Comparison of ENCODE assay signal across 28 mouse cellular contexts in genomic region chr4:44906399-44906798, GRCm38 (mm10).
DNase-seq lines count a peak whose midpoint lies in the region; ATAC-seq and TF ChIP-seq lines count a peak whose summit lies in the region.
"Had no signal": no experiment of that assay in that cellular context is flagged by ENCODE, and none has a peak within 500 bp of the region (broad histone marks: within the 10 kb centered on the region; RNA-seq: fewer than 3 reads in every experiment).

No protein-coding gene starts in this region.

- peak; percentile 37 for DNase-seq in forebrain, embryonic 14.5 days (ENCODE audit: low spot score)
- no peak for DNase-seq in midbrain, embryonic 10.5 days (ENCODE audit: low spot score)
- no peak for DNase-seq in midbrain, postnatal 0 days (ENCODE audit: low spot score)
- peak; percentile 47 to 48 for DNase-seq in B cell, adult 2 months
- DNase-seq in brain, adult 2 months (ENCODE audit: low read depth, low spot score): peak; percentile 27
- DNase-seq in testis, postnatal 10 days (ENCODE audit: low spot score): no peak
- DNase-seq: adrenal gland, postnatal 25 days; gastrocnemius, postnatal 25 days; heart, adult 11 months; kidney, adult 8-10 months; liver; lung, adult 2 months; right cerebral cortex, postnatal 25 days; thymus, adult 2 months; thymus, postnatal 36 days had no signal

- peak; percentile 56; the same call in 1 of the 2 replicates for ATAC-seq in forebrain, embryonic 14.5 days
- ATAC-seq in forebrain, embryonic 12.5 days (ENCODE audit: low FRiP score): no peak
- no peak for ATAC-seq in midbrain, postnatal 0 days (ENCODE audit: low FRiP score)
- ATAC-seq in monocyte, adult 5-6 weeks (replicated peaks; ENCODE audit: insufficient number of reproducible peaks, low FRiP score, low TSS enrichment, poor library complexity, severe bottlenecking): no peak
- ATAC-seq: intestine, embryonic 16.5 days had no signal

- WGBS in forebrain, embryonic 14.5 days: 18% methylated on average over 4 of the region's 4 CpGs
- WGBS in forebrain, embryonic 12.5 days: 48% methylated on average over 4 of the region's 4 CpGs
- WGBS in midbrain, embryonic 10.5 days: 67% methylated on average over 4 of the region's 4 CpGs
- WGBS in midbrain, postnatal 0 days: 52% methylated on average over 4 of the region's 4 CpGs

- no peak overlapping the region for H3K9ac ChIP-seq in forebrain, embryonic 14.5 days (ENCODE audit: low read length)
- H3K9ac ChIP-seq in forebrain, embryonic 12.5 days: no peak overlapping the region
- H3K9ac ChIP-seq in midbrain, postnatal 0 days (replicated peaks; ENCODE audit: low read length, poor library complexity, severe bottlenecking): no peak overlapping the region
- H3K9ac ChIP-seq: forebrain, embryonic 15.5 days; heart, embryonic 15.5 days; liver, embryonic 14.5 days; neural tube, embryonic 12.5 days had no signal

- no peaks in the 10 kb centered on the region for H3K9me3 ChIP-seq in forebrain, embryonic 14.5 days (replicated peaks; ENCODE audit: control insufficient read depth, low read length)
- H3K9me3 ChIP-seq in forebrain, embryonic 12.5 days: no peaks in the 10 kb centered on the region
- no peaks in the 10 kb centered on the region for H3K9me3 ChIP-seq in midbrain, embryonic 10.5 days (replicated peaks)
- H3K9me3 ChIP-seq in midbrain, postnatal 0 days (ENCODE audit: low read length): no peaks in the 10 kb centered on the region
- H3K9me3 ChIP-seq: forebrain, embryonic 15.5 days; heart, embryonic 10.5 days; heart, embryonic 15.5 days; neural tube, embryonic 12.5 days had no signal

- H3K4me3 ChIP-seq in forebrain, embryonic 14.5 days (ENCODE audit: low read depth, low read length): no peak overlapping the region
- no peak overlapping the region for H3K4me3 ChIP-seq in forebrain, embryonic 12.5 days (replicated peaks)
- H3K4me3 ChIP-seq in midbrain, embryonic 10.5 days: no peak overlapping the region
- no peak overlapping the region for H3K4me3 ChIP-seq in midbrain, postnatal 0 days (ENCODE audit: low read depth, low read length)
- H3K4me3 ChIP-seq: erythroblast, embryonic 14.5 days; forebrain, embryonic 15.5 days; heart, embryonic 10.5 days; heart, embryonic 15.5 days; myocyte; neural tube, embryonic 12.5 days had no signal

- H3K36me3 ChIP-seq in forebrain, embryonic 14.5 days (ENCODE audit: control insufficient read depth, insufficient read depth, low read length): no peaks in the 10 kb centered on the region
- no peaks in the 10 kb centered on the region for H3K36me3 ChIP-seq in forebrain, embryonic 12.5 days (replicated peaks)
- no peaks in the 10 kb centered on the region for H3K36me3 ChIP-seq in midbrain, embryonic 10.5 days
- H3K36me3 ChIP-seq in midbrain, postnatal 0 days (ENCODE audit: insufficient read depth, low read length): no peaks in the 10 kb centered on the region
- H3K36me3 ChIP-seq: forebrain, embryonic 15.5 days; heart, embryonic 10.5 days; heart, embryonic 15.5 days; neural tube, embryonic 12.5 days had no signal

- peak overlapping the region; percentile 70 for H3K27ac ChIP-seq in forebrain, embryonic 14.5 days (ENCODE audit: low read depth, low read length)
- H3K27ac ChIP-seq in forebrain, embryonic 12.5 days: no peak overlapping the region
- peak overlapping the region; percentile 39; the same call in 1 of the 2 replicates for H3K27ac ChIP-seq in midbrain, embryonic 10.5 days (replicated peaks)
- H3K27ac ChIP-seq in midbrain, postnatal 0 days (ENCODE audit: low read depth, low read length): no peak overlapping the region
- H3K27ac ChIP-seq: heart, embryonic 10.5 days; heart, embryonic 15.5 days; kidney, postnatal 0 days; liver, embryonic 14.5 days; macrophage; neural tube, embryonic 12.5 days; stomach, postnatal 0 days had no signal

- no peak overlapping the region for H3K4me2 ChIP-seq in forebrain, embryonic 14.5 days (ENCODE audit: low read length)
- H3K4me2 ChIP-seq in forebrain, embryonic 12.5 days: no peak overlapping the region
- no peak overlapping the region for H3K4me2 ChIP-seq in midbrain, postnatal 0 days (ENCODE audit: low read depth, low read length, poor library complexity, severe bottlenecking)
- H3K4me2 ChIP-seq: heart, embryonic 15.5 days; neural tube, embryonic 12.5 days had no signal

- no peaks in the 10 kb centered on the region for H3K27me3 ChIP-seq in forebrain, embryonic 14.5 days (replicated peaks; ENCODE audit: control insufficient read depth, insufficient read depth, low read length)
- no peaks in the 10 kb centered on the region for H3K27me3 ChIP-seq in forebrain, embryonic 12.5 days
- peaks cover 32% of the 10 kb centered on the region for H3K27me3 ChIP-seq in midbrain, embryonic 10.5 days (ENCODE audit: low read depth, poor library complexity, severe bottlenecking)
- H3K27me3 ChIP-seq in midbrain, postnatal 0 days (ENCODE audit: insufficient read depth, low read length): 0 out of 2 replicates have a peak, but pooled peaks cover 5% of the 10 kb centered on the region
- H3K27me3 ChIP-seq: forebrain, embryonic 15.5 days; heart, embryonic 15.5 days; neural tube, embryonic 12.5 days had no signal

- H3K4me1 ChIP-seq in forebrain, embryonic 14.5 days (ENCODE audit: control insufficient read depth, insufficient read depth, low read length): peaks cover 8% of the 10 kb centered on the region
- H3K4me1 ChIP-seq in forebrain, embryonic 12.5 days: peaks cover 15% of the 10 kb centered on the region
- peaks cover 39% of the 10 kb centered on the region for H3K4me1 ChIP-seq in midbrain, embryonic 10.5 days
- H3K4me1 ChIP-seq in midbrain, postnatal 0 days (ENCODE audit: insufficient read depth, low read length): 0 out of 2 replicates have a peak, but pooled peaks cover 3% of the 10 kb centered on the region

- no peak for TF ChIP-seq CTCF in midbrain, postnatal 0 days (IDR thresholded peaks at IDR 0.05)

Comparison
In these comparisons a context has a peak if more than half of its experiments do, and no peak if none do; other contexts are left out.
1. H3K27ac ChIP-seq: peak in forebrain, embryonic 14.5 days (single experiment) and midbrain, embryonic 10.5 days (single experiment); none in forebrain, embryonic 12.5 days (single experiment) and midbrain, postnatal 0 days (single experiment).
2. DNase-seq: peak in forebrain, embryonic 14.5 days (single experiment), B cell, adult 2 months (2 of 2) and brain, adult 2 months (single experiment); none in midbrain, embryonic 10.5 days (single experiment), midbrain, postnatal 0 days (single experiment) and testis, postnatal 10 days (single experiment).